Mouse (Mus musculus): ENCODE results near the gene Prss36. TPM values are rescaled to one million over a fixed set of nuclear protein-coding genes. Genes with fewer than 3 reads are reported as not detected.
A peak's percentile ranks its signal among the peaks of the same experiment; 100 is the strongest.

Gene Prss36
- 9.2 and 10.0 TPM in 2 replicates for polyA plus RNA-seq (2015; fragmentation: Nextera tagmentation; extraction: Ambion mirVana)

- DNase-seq (ENCODE audit: low spot score) (no peak), ATAC-seq (peak; percentile 56)
- 56% methylated on average over 6 of the region's 6 CpGs for WGBS
- H3K27me3 ChIP-seq (replicated peaks; ENCODE audit: insufficient read depth, low read length), result peaks cover 7% of the 10 kb centered on the region; the same call in 1 of the 2 replicates
- no peak within 1 kb of the TSS for H3K27ac ChIP-seq (ENCODE audit: low read length)
- H3K9ac ChIP-seq (replicated peaks; ENCODE audit: low read depth), result no peak within 1 kb of the TSS
- no peak for TF ChIP-seq CTCF (IDR thresholded peaks at IDR 0.05)
- TF ChIP-seq EP300 (IDR thresholded peaks at IDR 0.05), result no peak
- H3K4me2 ChIP-seq (replicated peaks; ENCODE audit: low read depth, low read length), result no peak within 1 kb of the TSS
- no peaks in the 10 kb centered on the region for H3K9me3 ChIP-seq (ENCODE audit: low read length)
- no peak within 1 kb of the TSS for H3K4me3 ChIP-seq (ENCODE audit: low read depth, low read length)
- H3K36me3 ChIP-seq (ENCODE audit: insufficient read depth, low read length), result no peaks in the 10 kb centered on the region
- H3K4me1 ChIP-seq (ENCODE audit: insufficient read depth, low read depth, low read length), result no peaks in the 10 kb centered on the region
Observed at GRCm38 (mm10) chr7:127946470-127947023, at the start of gene Prss36. Gene Prss36 (minus strand): TSS chr7:127946725.

GRCm38 (mm10) chr7:127993341-127993977, 46.9 kb upstream of the Prss36 start, which contains the start of gene Pycard:
Gene Pycard (minus strand): TSS chr7:127993867.
- no peaks in the 10 kb centered on the region for H3K36me3 ChIP-seq (ENCODE audit: insufficient read depth, low read length)

GRCm38 (mm10) chr7:127992488-127993340, 46.2 kb upstream of the Prss36 start:
- Histone ChIP-seq H3K9me3 (ENCODE audit: low read length) (no peaks in the 10 kb centered on the region), H3K27ac (ENCODE audit: low read length) (no peak overlapping the region; the same call in 1 of the 2 replicates), H3K4me2 (replicated peaks; ENCODE audit: low read depth, low read length) (peak overlapping the region; percentile 61), H3K36me3 (ENCODE audit: insufficient read depth, low read length) (no peaks in the 10 kb centered on the region), H3K9ac (replicated peaks; ENCODE audit: low read depth) (no peak overlapping the region), H3K27me3 (replicated peaks; ENCODE audit: insufficient read depth, low read length) (no peaks in the 10 kb centered on the region), H3K4me3 (ENCODE audit: low read depth, low read length) (peak overlapping the region; percentile 25; the same call in 1 of the 2 replicates), H3K4me1 (ENCODE audit: insufficient read depth, low read depth, low read length) (peaks cover 13% of the 10 kb centered on the region; the same call in 1 of the 2 replicates)
- DNase-seq (ENCODE audit: low spot score) (no peak), ATAC-seq (0 out of 2 replicates have a peak, but pooled peaks have one; percentile 6)
- TF ChIP-seq CTCF (IDR thresholded peaks at IDR 0.05) (no peak), EP300 (IDR thresholded peaks at IDR 0.05) (no peak)
- 34% methylated on average over 5 of the region's 5 CpGs for WGBS

More at GRCm38 (mm10) chr7:127993341-127993977, 46.9 kb upstream of the Prss36 start, which contains the start of gene Pycard:
- peaks cover 13% of the 10 kb centered on the region; the same call in 1 of the 2 replicates for H3K4me1 ChIP-seq (ENCODE audit: insufficient read depth, low read depth, low read length)
- ATAC-seq (peak; percentile 65), DNase-seq (ENCODE audit: low spot score) (peak; percentile 77)
- H3K9ac ChIP-seq (replicated peaks; ENCODE audit: low read depth), result no peak within 1 kb of the TSS
- H3K4me2 ChIP-seq (replicated peaks; ENCODE audit: low read depth, low read length), result peak within 1 kb of the TSS; percentile 61
- no peaks in the 10 kb centered on the region for H3K27me3 ChIP-seq (replicated peaks; ENCODE audit: insufficient read depth, low read length)
- TF ChIP-seq CTCF (IDR thresholded peaks at IDR 0.05), result no peak
- TF ChIP-seq EP300 (IDR thresholded peaks at IDR 0.05), result no peak
- peak within 1 kb of the TSS; percentile 38; the same call in 1 of the 2 replicates for H3K27ac ChIP-seq (ENCODE audit: low read length)
- no peaks in the 10 kb centered on the region for H3K9me3 ChIP-seq (ENCODE audit: low read length)
- 12% methylated on average over 17 of the region's 18 CpGs for WGBS
- peak within 1 kb of the TSS; percentile 25 for H3K4me3 ChIP-seq (ENCODE audit: low read depth, low read length)

GRCm38 (mm10) chr7:127991643-127992487, 45.3 kb upstream of the Prss36 start:
- Histone ChIP-seq H3K36me3 (ENCODE audit: insufficient read depth, low read length) (no peaks in the 10 kb centered on the region), H3K9ac (replicated peaks; ENCODE audit: low read depth) (no peak overlapping the region), H3K27me3 (replicated peaks; ENCODE audit: insufficient read depth, low read length) (no peaks in the 10 kb centered on the region), H3K4me1 (ENCODE audit: insufficient read depth, low read depth, low read length) (peaks cover 13% of the 10 kb centered on the region; the same call in 1 of the 2 replicates), H3K27ac (ENCODE audit: low read length) (no peak overlapping the region), H3K4me3 (ENCODE audit: low read depth, low read length) (no peak overlapping the region), H3K9me3 (ENCODE audit: low read length) (no peaks in the 10 kb centered on the region), H3K4me2 (replicated peaks; ENCODE audit: low read depth, low read length) (no peak overlapping the region)
- ATAC-seq (peak; percentile 70), DNase-seq (ENCODE audit: low spot score) (peak; percentile 69)
- WGBS, result 46% methylated on average over 6 of the region's 6 CpGs
- TF ChIP-seq CTCF (IDR thresholded peaks at IDR 0.05) (peak; percentile 75), EP300 (IDR thresholded peaks at IDR 0.05) (no peak)

GRCm38 (mm10) chr7:127988904-127989303, 42.4 kb upstream of the Prss36 start:
- H3K4me3 ChIP-seq (ENCODE audit: low read depth, low read length), result no peak overlapping the region
- DNase-seq (ENCODE audit: low spot score) (no peak), ATAC-seq (no peak)
- TF ChIP-seq EP300 (IDR thresholded peaks at IDR 0.05) (no peak), CTCF (IDR thresholded peaks at IDR 0.05) (no peak)
- no peaks in the 10 kb centered on the region for H3K27me3 ChIP-seq (replicated peaks; ENCODE audit: insufficient read depth, low read length)
- no peak overlapping the region for H3K27ac ChIP-seq (ENCODE audit: low read length)
- H3K4me2 ChIP-seq (replicated peaks; ENCODE audit: low read depth, low read length), result no peak overlapping the region
- no peaks in the 10 kb centered on the region for H3K9me3 ChIP-seq (ENCODE audit: low read length)
- WGBS, result 80% methylated on average over 1 of the region's 1 CpGs
- H3K36me3 ChIP-seq (ENCODE audit: insufficient read depth, low read length), result peaks cover 8% of the 10 kb centered on the region; the same call in 1 of the 2 replicates
- H3K4me1 ChIP-seq (ENCODE audit: insufficient read depth, low read depth, low read length), result peaks cover 13% of the 10 kb centered on the region; the same call in 1 of the 2 replicates
- H3K9ac ChIP-seq (replicated peaks; ENCODE audit: low read depth), result no peak overlapping the region
